Mouse (Mus musculus) olfactory bulb, adult 2 months (tissue): ENCODE results near the gene Rln3.

Experiments
- CTCF ChIP-seq: fragments of 200-500 bp; IDR thresholded peaks from 2 replicates; pipeline ENCODE4 v1.5.1; 2012; ENCODE audit warnings: low read depth, mild to moderate bottlenecking, low read length, moderate library complexity; ENCODE audit not compliant: insufficient read depth
- POLR2A ChIP-seq: fragments of 200-500 bp; IDR thresholded peaks from 2 replicates; pipeline ENCODE4 v1.6.1; 2012; ENCODE audit warnings: mild to moderate bottlenecking, low read depth, low read length, moderate library complexity; ENCODE audit not compliant: insufficient read depth

- TF ChIP-seq CTCF (no peak), POLR2A (no peak)
Observed at GRCm38 (mm10) chr8:84003612-84004246, 41.1 kb downstream of the Rln3 start.
